Mouse (Mus musculus) MEL (cell line): ENCODE measurements around the gene Phf20. TPM values are rescaled to one million over a fixed set of nuclear protein-coding genes. Genes with fewer than 3 reads are reported as not detected.

Source experiments
- DNase-seq: peaks from one replicate; pipeline ENCODE4 v3.0.0; 2011; ENCODE audit warnings: low read depth, low spot score
- H3K27ac ChIP-seq: 2 replicates; pipeline ENCODE4 v1.5.1; 2012; ENCODE audit warnings: low read depth, mild to moderate bottlenecking, control low read depth, low read length, moderate library complexity; ENCODE audit not compliant: control insufficient read depth
- H3K27me3 ChIP-seq, 2 experiments: fragments of 150-350 bp in 1 of 2; sonication (generic) in 1 of 2; 2 replicates each; pipeline ENCODE4 v1.6.1; 2012; ENCODE audit warnings: low read length in 2 of 2, mild to moderate bottlenecking in 2 of 2, improper control_type of control experiment in 1 of 2, moderate library complexity in 1 of 2; ENCODE audit not compliant: insufficient read depth in 2 of 2, control insufficient read depth in 1 of 2
- H3K36me3 ChIP-seq, 2 experiments: 2 replicates each; pipeline ENCODE4 v1.6.1; 2012 to 2014; ENCODE audit warnings: low read length in 2 of 2, improper control_type of control experiment in 1 of 2, inconsistent platforms in 1 of 2, mild to moderate bottlenecking in 1 of 2; ENCODE audit not compliant: insufficient read depth in 2 of 2, control insufficient read depth in 1 of 2
- H3K4me1 ChIP-seq, 2 experiments: fragments of 150-350 bp in 1 of 2; sonication (generic) in 1 of 2; 2 replicates each; pipeline ENCODE4 v1.6.1; 2012; ENCODE audit warnings: low read length in 2 of 2, improper control_type of control experiment in 1 of 2, mild to moderate bottlenecking in 1 of 2; ENCODE audit not compliant: insufficient read depth in 2 of 2, control insufficient read depth in 1 of 2
- H3K4me3 ChIP-seq, 2 experiments: fragments of 150-350 bp in 1 of 2; sonication (generic) in 1 of 2; 2 replicates each; pipeline ENCODE4 v1.5.1; 2012; ENCODE audit warnings: low read depth in 2 of 2, low read length in 2 of 2, mild to moderate bottlenecking in 2 of 2, moderate library complexity in 2 of 2, control low read depth in 1 of 2, improper control_type of control experiment in 1 of 2; ENCODE audit not compliant: control insufficient read depth in 1 of 2, insufficient read depth in 1 of 2
- H3K79me2 ChIP-seq: 2 replicates; pipeline ENCODE4 v1.6.1; 2012; ENCODE audit warnings: mild to moderate bottlenecking, low read length, moderate library complexity; ENCODE audit not compliant: control insufficient read depth, poor library complexity, insufficient read depth
- H3K9ac ChIP-seq: 2 replicates; pipeline ENCODE4 v1.6.1; 2012; ENCODE audit warnings: low read depth, mild to moderate bottlenecking, control low read depth, low read length, moderate library complexity; ENCODE audit not compliant: control insufficient read depth, poor library complexity, severe bottlenecking
- H3K9me3 ChIP-seq: fragments of 150-350 bp; sonication (generic); replicated peaks from 2 replicates; pipeline ENCODE4 v1.6.1; 2012; ENCODE audit warnings: mild to moderate bottlenecking, low read length, improper control_type of control experiment, moderate library complexity; ENCODE audit not compliant: insufficient read depth
- BHLHE40 ChIP-seq: IDR thresholded peaks from 2 replicates; pipeline ENCODE4 v1.6.1; 2012; ENCODE audit warnings: low read depth, mild to moderate bottlenecking, inconsistent platforms, low read length, improper control_type of control experiment, borderline replicate concordance
- CTCF ChIP-seq, 3 experiments: IDR thresholded peaks in 2 of 3; conservative IDR thresholded peaks in 1 of 3; 2 replicates each; pipeline ENCODE4 v1.5.1; 2011 to 2012; ENCODE audit warnings: low read length in 3 of 3, low read depth in 2 of 3, mild to moderate bottlenecking in 2 of 3, improper control_type of control experiment in 1 of 3, inconsistent platforms in 1 of 3, mixed read lengths in 1 of 3, moderate library complexity in 1 of 3; ENCODE audit not compliant: control insufficient read depth in 1 of 3, insufficient read depth in 1 of 3, poor library complexity in 1 of 3, severe bottlenecking in 1 of 3
- E2F4 ChIP-seq: IDR thresholded peaks from 2 replicates; pipeline ENCODE4 v1.6.1; 2011; ENCODE audit warnings: low read depth, low read length, improper control_type of control experiment, borderline replicate concordance
- ELF1 ChIP-seq: IDR thresholded peaks from 2 replicates; pipeline ENCODE4 v1.6.1; 2014; ENCODE audit warnings: low read depth, mild to moderate bottlenecking, inconsistent platforms, low read length, improper control_type of control experiment, moderate library complexity
- ETS1 ChIP-seq: IDR thresholded peaks from 2 replicates; pipeline ENCODE4 v1.6.1; 2012; ENCODE audit warnings: low read depth, mild to moderate bottlenecking, inconsistent platforms, low read length, improper control_type of control experiment, moderate library complexity
- GABPA ChIP-seq: IDR thresholded peaks from 2 replicates; pipeline ENCODE4 v1.6.1; 2012; ENCODE audit warnings: low read depth, mild to moderate bottlenecking, inconsistent platforms, low read length, improper control_type of control experiment, moderate library complexity
- HCFC1 ChIP-seq: IDR thresholded peaks from 2 replicates; pipeline ENCODE4 v1.6.1; 2012; ENCODE audit warnings: low read depth, mild to moderate bottlenecking, inconsistent platforms, low read length, improper control_type of control experiment, moderate library complexity
- JUND ChIP-seq: IDR thresholded peaks from 2 replicates; pipeline ENCODE4 v1.6.1; 2011; ENCODE audit warnings: low read depth, mild to moderate bottlenecking, improper control_type of control experiment, low read length
- MAFK ChIP-seq: IDR thresholded peaks from 2 replicates; pipeline ENCODE4 v1.6.1; 2011; ENCODE audit warnings: low read depth, mild to moderate bottlenecking, low read length, improper control_type of control experiment, borderline replicate concordance
- MAX ChIP-seq: IDR thresholded peaks from 2 replicates; pipeline ENCODE4 v1.6.1; 2011; ENCODE audit warnings: low read length, improper control_type of control experiment
- MAZ ChIP-seq: IDR thresholded peaks from 2 replicates; pipeline ENCODE4 v1.6.1; 2012; ENCODE audit warnings: low read depth, mild to moderate bottlenecking, inconsistent platforms, low read length, improper control_type of control experiment
- MEF2A ChIP-seq: IDR thresholded peaks from 2 replicates; pipeline ENCODE4 v1.6.1; 2014; ENCODE audit warnings: low read depth, mild to moderate bottlenecking, inconsistent platforms, low read length, improper control_type of control experiment; ENCODE audit not compliant: poor library complexity, insufficient replicate concordance, severe bottlenecking; ENCODE audit errors: extremely low read depth
- MXI1 ChIP-seq: IDR thresholded peaks from 2 replicates; pipeline ENCODE4 v1.6.1; 2011; ENCODE audit warnings: mild to moderate bottlenecking, low read depth, low read length, improper control_type of control experiment
- MYB ChIP-seq: IDR thresholded peaks from 2 replicates; pipeline ENCODE4 v1.6.1; 2011; ENCODE audit warnings: mild to moderate bottlenecking, low read depth, low read length, improper control_type of control experiment
- NELFE ChIP-seq: IDR thresholded peaks from 2 replicates; pipeline ENCODE4 v1.6.1; 2011; ENCODE audit warnings: low read depth, low read length, improper control_type of control experiment
- POLR2A ChIP-seq, 2 experiments: IDR thresholded peaks; 2 replicates each; pipeline ENCODE4 v1.6.1; 2011 to 2012; ENCODE audit warnings: low read length in 2 of 2, mild to moderate bottlenecking in 2 of 2, control low read depth in 1 of 2, improper control_type of control experiment in 1 of 2, low read depth in 1 of 2, moderate library complexity in 1 of 2; ENCODE audit not compliant: control insufficient read depth in 1 of 2, insufficient read depth in 1 of 2, poor library complexity in 1 of 2
- RAD21 ChIP-seq: IDR thresholded peaks from 2 replicates; pipeline ENCODE4 v1.6.1; 2011; ENCODE audit warnings: mild to moderate bottlenecking, low read depth, low read length, improper control_type of control experiment
- RCOR1 ChIP-seq: IDR thresholded peaks from 2 replicates; pipeline ENCODE4 v1.6.1; 2012; ENCODE audit warnings: low read depth, mild to moderate bottlenecking, inconsistent platforms, low read length, improper control_type of control experiment
- SMC3 ChIP-seq: IDR thresholded peaks from 2 replicates; pipeline ENCODE4 v1.6.1; 2011; ENCODE audit warnings: low read depth, low read length, improper control_type of control experiment
- TBP ChIP-seq: IDR thresholded peaks from 2 replicates; pipeline ENCODE4 v1.8.0; 2011; ENCODE audit warnings: low read depth, low read length, improper control_type of control experiment
- TCF12 ChIP-seq: IDR thresholded peaks from 2 replicates; pipeline ENCODE4 v1.6.1; 2014; ENCODE audit warnings: low read depth, mild to moderate bottlenecking, inconsistent platforms, low read length, improper control_type of control experiment, moderate library complexity
- UBTF ChIP-seq: IDR thresholded peaks from 2 replicates; pipeline ENCODE4 v1.6.1; 2012; ENCODE audit warnings: low read depth, mild to moderate bottlenecking, inconsistent platforms, low read length, improper control_type of control experiment, moderate library complexity, borderline replicate concordance; ENCODE audit not compliant: insufficient read depth
- USF1 ChIP-seq: IDR thresholded peaks from 2 replicates; pipeline ENCODE4 v1.6.1; 2014; ENCODE audit warnings: low read depth, mild to moderate bottlenecking, inconsistent platforms, low read length, improper control_type of control experiment, moderate library complexity
- USF2 ChIP-seq, 2 experiments: IDR thresholded peaks; 2 replicates each; pipeline ENCODE4 v1.6.1; 2011 to 2012; ENCODE audit warnings: improper control_type of control experiment in 2 of 2, low read length in 2 of 2, borderline replicate concordance in 1 of 2, inconsistent platforms in 1 of 2, low read depth in 1 of 2, mild to moderate bottlenecking in 1 of 2; ENCODE audit not compliant: insufficient read depth in 1 of 2
- ZKSCAN1 ChIP-seq: IDR thresholded peaks from 2 replicates; pipeline ENCODE4 v1.6.1; 2012; ENCODE audit warnings: low read depth, mild to moderate bottlenecking, inconsistent platforms, low read length, improper control_type of control experiment, moderate library complexity
- polyA plus RNA-seq, 2 experiments: library from polyadenylated mRNA; stranded (reverse) in 1 of 2; unstranded in 1 of 2; fragments of >175 nt in 1 of 2; fragments of >200 nt in 1 of 2; gene quantifications; 2 replicates each; pipeline versions ENCODE4 v1.2.1 to v1.2.4; 2012; ENCODE audit warnings: low replicate concordance in 2 of 2, low read depth in 1 of 2; ENCODE audit not compliant: insufficient read length in 2 of 2, insufficient read depth in 1 of 2, missing spikeins in 1 of 2
- total RNA-seq: library from RNA; depleted of rRNA; stranded (reverse); fragments of 300-350 nt; gene quantifications from 2 replicates; pipeline ENCODE4 v1.2.3, GENCODE M21; 2012

The Phf20 gene
- total and polyA plus RNA-seq, 3 experiments, result 11.7 to 16.9 TPM; not detected in 1

DNA sequence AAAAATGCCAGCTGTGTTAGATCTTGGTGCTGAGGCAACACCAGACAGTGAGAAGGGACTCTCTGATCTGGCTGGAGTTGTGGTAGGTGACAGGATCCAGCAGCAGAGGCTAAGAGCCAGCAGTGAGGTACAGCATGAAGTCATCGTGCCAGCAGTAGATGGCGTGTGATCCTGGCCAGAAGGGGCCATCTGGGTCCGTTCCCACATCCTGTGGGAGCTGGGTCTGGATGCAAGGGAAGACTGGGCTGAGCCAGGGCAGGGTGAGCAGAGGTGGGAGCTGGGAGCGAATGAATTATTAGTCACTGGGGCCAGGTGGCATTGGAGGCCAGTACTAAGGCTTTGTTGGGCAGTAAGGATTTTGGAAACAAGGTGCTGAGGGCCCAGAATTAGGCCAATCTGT lies 85.0 kb downstream of the Phf20 start:
- Histone ChIP-seq H3K4me3 (no peak overlapping the region), H3K79me2 (no peaks in the 10 kb centered on the region), H3K9ac (no peak overlapping the region), H3K36me3 (peaks cover 0 to 7% of the 10 kb centered on the region in 2 experiments; a peak in 3 of 4 replicates), H3K9me3 (no peaks in the 10 kb centered on the region), H3K27me3 (no peaks in the 10 kb centered on the region), H3K27ac (no peak overlapping the region), H3K4me1 (no peaks in the 10 kb centered on the region; a peak in 1 of 4 replicates)
- TF ChIP-seq USF1 (no peak), ELF1 (no peak), TBP (no peak), MXI1 (no peak), GABPA (no peak), TCF12 (no peak), UBTF (no peak), MEF2A (no peak), E2F4 (no peak), JUND (no peak), HCFC1 (no peak), ETS1 (no peak), MAFK (no peak)
- no peak for DNase-seq

DNA sequence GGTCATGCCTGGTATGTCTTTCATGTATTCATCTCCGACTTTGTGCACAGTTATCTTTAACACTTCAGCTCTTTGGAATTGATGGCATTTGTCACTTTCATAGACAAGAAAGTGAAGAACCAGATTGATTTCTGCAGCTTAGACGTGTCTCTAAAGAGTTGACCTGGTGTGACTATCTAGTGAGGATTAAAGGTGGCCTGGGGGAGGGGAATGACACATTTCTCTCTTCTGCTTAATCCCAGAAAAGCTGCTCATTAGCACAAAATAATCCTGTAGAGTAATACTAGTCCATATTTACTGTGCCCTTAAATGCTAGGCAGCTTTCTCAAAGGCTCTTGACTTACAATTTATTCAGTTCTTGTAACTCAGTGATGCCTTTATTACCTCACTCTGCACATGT lies 88.9 kb downstream of the Phf20 start:
- Histone ChIP-seq H3K9me3 (no peaks in the 10 kb centered on the region), H3K9ac (no peak overlapping the region), H3K79me2 (no peaks in the 10 kb centered on the region), H3K27ac (no peak overlapping the region), H3K36me3 (peaks cover 0 to 5% of the 10 kb centered on the region in 2 experiments; a peak in 2 of 4 replicates), H3K4me3 (no peak overlapping the region), H3K27me3 (no peaks in the 10 kb centered on the region), H3K4me1 (no peaks in the 10 kb centered on the region)
- no peak for DNase-seq
- TF ChIP-seq POLR2A (IDR thresholded peaks at IDR 0.05; ENCODE audit: control insufficient read depth in 1 of 2, insufficient read depth in 1 of 2, low read depth in 1 of 2, low read length in 2 of 2, poor library complexity in 1 of 2) (no peak), RCOR1 (no peak)

GRCm38 (mm10) chr2:156286733-156287132 lies 90.5 kb downstream of the Phf20 start:
- no peaks in the 10 kb centered on the region for H3K27me3 ChIP-seq
- H3K36me3 ChIP-seq, result peaks cover 0 to 3% of the 10 kb centered on the region in 2 experiments; a peak in 2 of 4 replicates
- no peak overlapping the region for H3K4me3 ChIP-seq
- H3K9ac ChIP-seq, result no peak overlapping the region
- no peaks in the 10 kb centered on the region for H3K79me2 ChIP-seq
- no peaks in the 10 kb centered on the region for H3K4me1 ChIP-seq
- H3K9me3 ChIP-seq, result no peaks in the 10 kb centered on the region
- H3K27ac ChIP-seq, result no peak overlapping the region
- peak; percentile 41 for DNase-seq
- TF ChIP-seq USF1 (no peak), MAX (no peak), BHLHE40 (no peak), MAFK (no peak), MYB (no peak), ZKSCAN1 (no peak), CTCF (IDR thresholded peaks at IDR 0.05 in 2 of 3, conservative IDR thresholded peaks at IDR 0.05 in 1 of 3; ENCODE audit: control insufficient read depth in 1 of 3, insufficient read depth in 1 of 3, low read depth in 2 of 3, low read length in 3 of 3, poor library complexity in 1 of 3, severe bottlenecking in 1 of 3) (peak in 2 of 3 experiments; percentile 30 to 52; a peak in 3 of 6 replicates), USF2 (IDR thresholded peaks at IDR 0.05; ENCODE audit: borderline replicate concordance in 1 of 2, insufficient read depth in 1 of 2, low read depth in 1 of 2, low read length in 2 of 2) (no peak), UBTF (no peak), GABPA (no peak), RAD21 (peak; percentile 43), MEF2A (no peak), TCF12 (no peak), SMC3 (peak; percentile 56), ELF1 (no peak), NELFE (no peak), E2F4 (no peak), MAZ (no peak), RCOR1 (no peak)
